Mouse (Mus musculus): Measurements from ENCODE around the gene Aoc2.

DNA sequence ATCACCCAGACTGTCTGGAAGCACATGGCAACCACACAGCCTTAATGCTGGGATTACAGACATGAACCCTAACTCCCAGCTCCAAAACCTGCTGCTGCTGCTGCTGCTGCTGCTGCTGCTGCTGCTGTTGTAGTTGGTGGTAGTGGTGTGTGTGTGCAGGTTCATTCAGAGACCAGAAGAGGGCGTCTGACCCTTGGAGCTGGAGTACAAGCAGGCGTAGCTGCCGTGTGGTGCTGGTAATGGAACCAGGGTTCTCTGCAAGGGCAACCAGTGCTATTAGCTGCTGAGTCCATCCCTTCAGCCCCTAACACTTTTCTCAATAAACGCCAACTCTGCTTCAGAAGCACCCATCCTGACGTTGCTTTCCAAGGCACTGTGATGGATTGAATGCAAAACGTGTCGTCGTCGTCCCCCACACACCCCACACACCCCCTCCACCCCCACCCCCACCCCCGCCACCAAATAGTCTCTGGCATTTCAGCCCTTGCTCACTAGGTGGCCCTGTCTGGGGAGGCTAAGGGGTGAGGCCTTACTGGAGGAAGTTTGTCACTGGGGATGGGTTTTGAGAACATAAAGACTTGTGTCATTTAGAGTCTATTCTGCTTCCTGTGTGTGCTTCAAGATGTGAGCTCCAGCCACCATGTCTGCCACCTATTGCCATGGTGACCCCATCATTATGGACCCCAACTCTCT is 22.4 kb downstream of the Aoc2 start:
- TF ChIP-seq CTCF (IDR thresholded peaks at IDR 0.05; ENCODE audit: insufficient read depth, low read length) (no peak), POLR2A (IDR thresholded peaks at IDR 0.05; ENCODE audit: borderline replicate concordance, extremely low read depth, low read depth, low read length) (no peak)
